Mouse (Mus musculus): ENCODE data around the gene Ptges3l.
"Not testable (repeated sequence)": the region's sequence is repeated elsewhere in the genome, so short reads cannot be mapped to it uniquely, and the experiment has no call there.

- TF ChIP-seq POLR2A (IDR thresholded peaks at IDR 0.05; ENCODE audit: low read depth, low read length); CTCF (conservative IDR thresholded peaks at IDR 0.05; ENCODE audit: insufficient read depth, insufficient read length, low read depth, low read length): not testable (repeated sequence)
These were observed 24.5 kb upstream of the Ptges3l start for GRCm38 (mm10) chr11:101449596-101449995.
